Mouse (Mus musculus) intestine, embryonic 16.5 days (tissue): ENCODE results near the gene Map7d1. TPM values are rescaled to one million over a fixed set of nuclear protein-coding genes. Genes with fewer than 3 reads are reported as not detected.
A peak's percentile ranks its signal among the peaks of the same experiment; 100 is the strongest.

Experiments
- ATAC-seq: fragments of 200-750 bp; cut with Nextera tagmentation; 2 replicates; pipeline ENCODE4 v1.8.0; 2017; ENCODE audit warnings: moderate TSS enrichment, moderate library complexity
- H3K27ac ChIP-seq: fragments of 300-500 bp; sonication (generic); 2 replicates; pipeline ENCODE4 v1.5.1; 2014; ENCODE audit warnings: mild to moderate bottlenecking, low read length
- H3K27me3 ChIP-seq: fragments of 300-500 bp; sonication (generic); replicated peaks from 2 replicates; pipeline ENCODE4 v1.6.1; 2014; ENCODE audit warnings: low read length, control low read depth, mixed read lengths; ENCODE audit not compliant: control insufficient read depth, insufficient read depth
- H3K36me3 ChIP-seq: fragments of 300-500 bp; sonication (generic); 2 replicates; pipeline ENCODE4 v1.6.1; 2014; ENCODE audit warnings: low read length, control low read depth; ENCODE audit not compliant: control insufficient read depth, insufficient read depth
- H3K4me1 ChIP-seq: fragments of 300-500 bp; sonication (generic); 2 replicates; pipeline ENCODE4 v1.6.1; 2014; ENCODE audit warnings: low read length, control low read depth, mixed read lengths; ENCODE audit not compliant: control insufficient read depth, insufficient read depth
- H3K4me2 ChIP-seq: fragments of 300-500 bp; sonication (generic); 2 replicates; pipeline ENCODE4 v1.6.1; 2014; ENCODE audit warnings: low read depth, low read length, control low read depth
- H3K4me3 ChIP-seq: fragments of 300-500 bp; sonication (generic); 2 replicates; pipeline ENCODE4 v1.5.1; 2014; ENCODE audit warnings: mild to moderate bottlenecking, low read length
- H3K9ac ChIP-seq: fragments of 300-500 bp; sonication (generic); 2 replicates; pipeline ENCODE4 v1.6.1; 2014; ENCODE audit warnings: low read depth, low read length
- H3K9me3 ChIP-seq: fragments of 300-500 bp; sonication (generic); 2 replicates; pipeline ENCODE4 v1.6.1; 2016; ENCODE audit warnings: low read length, control low read depth; ENCODE audit not compliant: control insufficient read depth
- WGBS: fragments of 180-500 bp; shearing (Covaris S2); extraction: QIAGEN DNeasy Blood & Tissue Kit; methylation state at CpG from one replicate; pipeline ENCODE4 v1.1.7; 2014; 5-methylcytosine and 5-hydroxymethylcytosine counted together
- polyA plus RNA-seq: library from polyadenylated mRNA; unstranded; fragments of >200 nt; fragmentation: Nextera tagmentation; extraction: Ambion mirVana; gene quantifications from 2 replicates; pipeline ENCODE4 v1.2.1, GENCODE M21; 2015

The Map7d1 gene
- polyA plus RNA-seq, 1 experiment from 2014 or later, result 13.1 TPM

- H3K4me1 ChIP-seq, result peaks cover 59% of the 10 kb centered on the region
- H3K27ac ChIP-seq, result peak overlapping the region; percentile 88
- 0 out of 2 replicates have a peak overlapping the region, but pooled peaks have one; percentile 43 for H3K9ac ChIP-seq
- H3K4me2 ChIP-seq, result peak overlapping the region; percentile 29; the same call in 1 of the 2 replicates
- no peaks in the 10 kb centered on the region for H3K27me3 ChIP-seq
- WGBS, result 36% methylated on average over 3 of the region's 3 CpGs
- H3K9me3 ChIP-seq, result no peaks in the 10 kb centered on the region
- no peaks in the 10 kb centered on the region for H3K36me3 ChIP-seq
- no peak for ATAC-seq
- H3K4me3 ChIP-seq, result no peak overlapping the region
These were observed 2.9 kb upstream of the Map7d1 start for GRCm38 (mm10) chr4:126259063-126259462.

DNA sequence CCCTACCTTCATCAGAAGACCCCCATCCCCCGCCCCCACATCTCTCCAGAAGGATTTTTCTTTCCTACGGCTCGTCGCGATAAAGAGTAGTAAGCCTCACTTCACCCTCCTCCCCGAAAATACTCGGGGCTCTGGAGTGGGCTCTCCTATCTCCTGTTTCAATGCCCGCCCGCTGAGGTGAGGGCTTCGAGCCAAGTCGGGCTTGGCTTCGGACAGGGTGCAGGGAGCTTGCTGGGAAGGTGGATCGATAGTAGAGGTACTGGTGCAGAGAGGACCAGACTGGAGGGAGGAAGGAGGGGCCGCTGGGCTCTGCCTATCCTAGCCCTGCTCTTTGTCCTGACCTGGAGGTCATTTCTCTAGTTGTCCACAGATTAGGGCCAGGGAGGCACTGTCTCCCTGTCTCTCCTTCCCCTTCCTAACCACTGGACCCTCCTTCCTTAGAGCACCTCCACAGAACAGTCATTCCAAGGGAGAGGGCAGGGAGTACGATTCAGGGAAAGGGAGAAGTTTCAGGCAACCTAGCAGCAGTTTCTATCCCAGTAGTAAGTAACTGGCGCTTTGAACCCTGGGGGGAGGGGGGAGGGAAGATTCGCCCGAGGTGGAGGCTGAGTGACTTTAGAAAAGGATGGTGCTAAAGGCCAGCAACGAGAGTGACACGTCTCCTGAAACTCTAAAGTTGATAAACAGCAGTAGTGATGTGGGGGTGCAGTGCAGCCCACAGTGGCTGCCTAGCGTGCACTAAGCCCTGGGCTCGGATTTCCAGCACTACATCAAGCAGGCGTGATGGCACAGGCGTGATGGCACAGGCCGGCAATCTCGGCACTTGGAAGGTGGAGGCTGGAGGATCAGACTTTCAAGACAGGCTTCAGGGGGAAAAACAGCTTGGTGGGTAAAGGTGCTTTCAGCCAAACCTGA, 1.1 kb upstream of the Map7d1 start:
- Histone ChIP-seq H3K4me1 (peaks cover 69% of the 10 kb centered on the region), H3K27me3 (no peaks in the 10 kb centered on the region)

GRCm38 (mm10) chr4:126255113-126256001, 786 bp downstream of the Map7d1 start:
- Histone ChIP-seq H3K4me1 (peaks cover 64% of the 10 kb centered on the region), H3K4me2 (peak overlapping the region; percentile 88), H3K27me3 (no peaks in the 10 kb centered on the region), H3K27ac (peak overlapping the region; percentile 90), H3K9me3 (no peaks in the 10 kb centered on the region), H3K4me3 (peak overlapping the region; percentile 96), H3K9ac (peak overlapping the region; percentile 97), H3K36me3 (no peaks in the 10 kb centered on the region)
- 1% methylated on average over 50 of the region's 50 CpGs for WGBS
- ATAC-seq, result peak; percentile 15; the same call in 1 of the 2 replicates

More for the DNA sequence above, 1.1 kb upstream of the Map7d1 start:
- Histone ChIP-seq H3K4me3 (peak overlapping the region; percentile 96), H3K36me3 (no peaks in the 10 kb centered on the region), H3K9me3 (no peaks in the 10 kb centered on the region), H3K27ac (peak overlapping the region; percentile 90), H3K9ac (peak overlapping the region; percentile 97), H3K4me2 (peak overlapping the region; percentile 88)
- WGBS, result 14% methylated on average over 26 of the region's 26 CpGs
- ATAC-seq, result 0 out of 2 replicates have a peak, but pooled peaks have one; percentile 5

GRCm38 (mm10) chr4:126254315-126255112, 1.6 kb downstream of the Map7d1 start:
- no peaks in the 10 kb centered on the region for H3K9me3 ChIP-seq
- 0 out of 2 replicates have a peak, but pooled peaks have one; percentile 3 for ATAC-seq
- H3K4me1 ChIP-seq, result peaks cover 61% of the 10 kb centered on the region
- H3K27me3 ChIP-seq, result no peaks in the 10 kb centered on the region
- H3K4me2 ChIP-seq, result peak overlapping the region; percentile 88
- peak overlapping the region; percentile 97 for H3K9ac ChIP-seq
- H3K36me3 ChIP-seq, result no peaks in the 10 kb centered on the region
- 30% methylated on average over 9 of the region's 9 CpGs for WGBS
- H3K27ac ChIP-seq, result peak overlapping the region; percentile 90; the same call in 1 of the 2 replicates
- H3K4me3 ChIP-seq, result peak overlapping the region; percentile 96

DNA sequence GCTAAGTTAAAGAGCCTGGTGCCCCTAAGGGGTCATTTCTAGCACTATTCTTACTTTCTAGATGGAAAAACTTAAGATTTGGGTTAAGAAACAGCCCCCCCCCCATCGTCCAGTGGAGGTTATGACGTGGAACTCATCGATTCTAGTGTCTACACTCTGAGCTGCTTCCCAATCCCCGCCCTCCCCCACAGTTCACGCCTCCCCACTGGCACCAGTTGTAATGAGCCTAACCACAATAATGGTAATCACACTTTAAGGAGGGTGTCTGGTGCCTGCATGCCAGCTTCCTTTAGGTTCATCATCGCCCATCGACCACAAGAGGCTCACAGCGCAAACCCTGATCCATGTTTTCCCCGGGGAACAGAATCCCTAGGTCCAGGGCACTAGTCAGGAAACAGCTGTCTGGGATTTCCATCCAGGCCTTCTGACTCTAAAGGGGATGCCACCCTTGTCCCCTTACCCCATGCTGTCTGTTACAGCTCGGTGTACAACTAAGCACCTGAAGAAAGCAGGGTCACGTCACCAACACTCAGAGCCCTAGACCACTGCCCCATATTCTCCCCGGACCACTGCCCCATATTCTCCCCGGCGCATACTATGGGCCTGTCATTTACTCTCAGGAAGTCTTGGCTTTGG, 2.4 kb downstream of the Map7d1 start:
- peaks cover 54% of the 10 kb centered on the region for H3K4me1 ChIP-seq

GRCm38 (mm10) chr4:126252411-126253237, 3.5 kb downstream of the Map7d1 start:
- Histone ChIP-seq H3K27ac (no peak overlapping the region; the same call in 1 of the 2 replicates), H3K36me3 (no peaks in the 10 kb centered on the region), H3K9ac (peak overlapping the region; percentile 23; the same call in 1 of the 2 replicates), H3K4me1 (peaks cover 49% of the 10 kb centered on the region), H3K9me3 (no peaks in the 10 kb centered on the region), H3K27me3 (no peaks in the 10 kb centered on the region), H3K4me2 (no peak overlapping the region), H3K4me3 (no peak overlapping the region)
- no peak for ATAC-seq
- 81% methylated on average over 17 of the region's 17 CpGs for WGBS

More for the DNA sequence above, 2.4 kb downstream of the Map7d1 start:
- Histone ChIP-seq H3K9ac (no peak overlapping the region), H3K27ac (no peak overlapping the region), H3K4me2 (peak overlapping the region; percentile 88; the same call in 1 of the 2 replicates), H3K36me3 (no peaks in the 10 kb centered on the region), H3K27me3 (no peaks in the 10 kb centered on the region), H3K9me3 (no peaks in the 10 kb centered on the region), H3K4me3 (peak overlapping the region; percentile 96; the same call in 1 of the 2 replicates)
- 74% methylated on average over 14 of the region's 14 CpGs for WGBS
- no peak for ATAC-seq

DNA sequence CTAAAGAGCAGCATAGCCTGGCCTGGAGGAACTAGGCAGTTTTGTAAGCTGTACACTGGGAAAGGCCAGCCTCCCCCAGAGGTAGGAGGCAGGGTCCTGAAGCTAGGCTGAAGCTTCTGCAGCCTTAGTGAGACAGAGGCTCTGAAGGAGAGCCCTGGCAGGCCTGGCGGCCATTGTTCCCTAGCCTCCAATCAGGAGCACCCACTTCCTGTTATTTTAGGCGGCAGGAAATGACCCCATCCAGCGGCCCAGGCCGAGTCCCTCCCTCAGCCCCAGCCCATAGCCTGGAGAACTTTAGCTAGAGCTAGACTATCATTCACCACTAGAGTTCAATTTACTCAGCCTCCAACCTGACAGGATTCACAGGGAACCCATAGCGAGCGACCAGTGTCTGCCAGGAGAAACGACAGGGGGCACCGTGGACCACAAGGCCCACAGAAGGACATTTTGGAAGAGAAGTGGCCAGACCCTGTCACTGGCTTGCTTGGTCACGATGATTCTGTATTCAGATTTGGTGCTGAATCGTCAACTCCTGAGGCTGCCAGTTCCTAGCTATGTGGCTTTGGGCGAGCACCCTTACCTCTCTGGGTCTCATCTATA, 4.4 kb downstream of the Map7d1 start:
- no peak for ATAC-seq
- no peaks in the 10 kb centered on the region for H3K36me3 ChIP-seq
- H3K4me2 ChIP-seq, result no peak overlapping the region

More for the DNA sequence above, 4.4 kb downstream of the Map7d1 start:
- no peak overlapping the region for H3K4me3 ChIP-seq
- no peak overlapping the region for H3K9ac ChIP-seq
- peak overlapping the region; percentile 36; the same call in 1 of the 2 replicates for H3K27ac ChIP-seq
- H3K27me3 ChIP-seq, result no peaks in the 10 kb centered on the region
- H3K4me1 ChIP-seq, result peaks cover 40% of the 10 kb centered on the region
- 64% methylated on average over 11 of the region's 11 CpGs for WGBS
- no peaks in the 10 kb centered on the region for H3K9me3 ChIP-seq
